8 mouse cellular contexts compared by ENCODE assay signal in the genomic region with DNA sequence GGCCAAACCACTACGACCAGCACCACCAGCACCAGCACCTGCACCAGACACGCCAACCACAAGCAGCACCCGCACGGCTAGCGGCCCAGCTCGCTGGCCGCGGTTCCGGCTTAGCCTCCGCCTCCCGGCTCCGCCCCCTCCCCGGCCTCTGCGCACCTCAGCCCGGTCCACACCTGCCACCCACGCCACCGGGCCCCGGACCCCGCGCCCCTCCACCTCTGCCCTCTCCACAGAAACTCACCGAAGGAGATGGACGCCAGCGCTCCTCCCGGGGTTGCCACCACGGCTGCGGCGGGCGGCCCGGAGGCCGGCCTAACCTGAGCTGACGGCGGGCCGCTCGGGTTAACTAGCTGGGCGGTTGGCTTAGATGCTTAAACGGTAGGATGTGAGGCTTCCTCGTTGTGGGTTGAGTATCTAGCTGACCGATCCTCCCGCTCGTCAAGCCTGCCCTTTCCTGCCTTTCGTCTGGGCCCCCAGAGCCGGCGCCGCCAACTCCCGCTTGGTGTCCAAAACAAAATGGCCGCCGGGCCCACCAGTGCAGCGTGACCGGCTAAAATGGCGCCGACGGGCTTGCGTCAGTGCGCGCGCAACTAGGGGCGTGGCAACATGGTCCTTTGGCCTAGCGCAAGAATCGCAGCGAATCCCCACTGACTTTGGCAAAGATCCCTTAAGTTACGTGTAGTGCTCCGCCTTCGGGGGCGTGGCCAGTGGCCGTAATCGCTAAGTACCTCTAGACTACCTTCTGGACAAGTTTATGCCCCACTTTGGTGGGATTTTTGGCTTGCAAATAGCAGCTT. TPM values are rescaled to one million over a fixed set of nuclear protein-coding genes. Genes with fewer than 3 reads are reported as not detected.
DNase-seq lines count a peak whose midpoint lies in the region; ATAC-seq and TF ChIP-seq lines count a peak whose summit lies in the region.

A gene (minus strand): TSS at position 549 of the 797 bp plus-strand sequence.

- H3K4me1 ChIP-seq in cortical plate, adult 2 months (ENCODE audit: control insufficient read depth, insufficient read depth, low read length) = peaks cover 6% of the 10 kb centered on the region; the same call in 1 of the 2 replicates
- peaks cover 66% of the 10 kb centered on the region for H3K4me1 ChIP-seq in megakaryocyte, embryonic 14.5 days

- peak within 1 kb of the TSS; percentile 49 for H3K27ac ChIP-seq in cortical plate, adult 2 months (ENCODE audit: insufficient read depth, low read length)

- peak; percentile 97 to 98 for DNase-seq in gastrocnemius, adult 8-10 months (ENCODE audit: low spot score in 2 of 2)
- peak; percentile 96 for DNase-seq in hindlimb bud, embryonic 11.5 days (ENCODE audit: extremely low spot score, low read depth, low spot score)
- DNase-seq in left cerebral cortex, adult 8-10 months (ENCODE audit: low spot score in 2 of 2) = peak; percentile 98 to 99
- peak; percentile 99 to 100 for DNase-seq in right cerebral cortex, postnatal 10 days (ENCODE audit: low spot score in 2 of 2)
- peak; percentile 100 for DNase-seq in urinary bladder, postnatal 25 days (ENCODE audit: low spot score)

- H3K36me3 ChIP-seq in megakaryocyte, embryonic 14.5 days (replicated peaks; ENCODE audit: low read length) = peaks cover 54% of the 10 kb centered on the region

- H3K27me3 ChIP-seq in megakaryocyte, embryonic 14.5 days (replicated peaks) = no peaks in the 10 kb centered on the region

- TF ChIP-seq POLR2A in cortical plate, adult 2 months (IDR thresholded peaks at IDR 0.05; ENCODE audit: extremely low read depth, insufficient read depth, low read length) = peak; percentile 62; the same call in 1 of the 2 replicates

- TF ChIP-seq CTCF in cortical plate, adult 2 months (IDR thresholded peaks at IDR 0.05; ENCODE audit: extremely low read depth, insufficient read depth, low read length) = no peak

- H3K9me3 ChIP-seq in megakaryocyte, embryonic 14.5 days = no peaks in the 10 kb centered on the region

- peak within 1 kb of the TSS; percentile 86 for H3K4me3 ChIP-seq in cortical plate, adult 2 months (ENCODE audit: insufficient read depth, low read length)
- H3K4me3 ChIP-seq in megakaryocyte, embryonic 14.5 days (replicated peaks) = peak within 1 kb of the TSS; percentile 98

- peak; percentile 89 for ATAC-seq in activated CD4-positive, CD25-positive, alpha-beta regulatory T cell, adult 4 months

RNA-seq across cellular contexts. Expression of the gene that starts here (rescaled TPM):
- 10 to 100 TPM; 43.5 to 67.8 TPM for polyA plus RNA-seq in activated CD4-positive, CD25-positive, alpha-beta regulatory T cell, adult 4 months (2017; shearing (Covaris generic))
- 126 and 131 TPM in 2 replicates for polyA plus RNA-seq in cortical plate, adult 2 months (2012; rRNA removed)
- total RNA-seq in gastrocnemius, adult 8-10 months (2022) = 100 to 1,000 TPM; 112 to 117 (median 114) TPM
- 100 to 1,000 TPM; 162 to 170 (median 167) TPM for total RNA-seq in left cerebral cortex, adult 8-10 months (2022)
- polyA plus RNA-seq in megakaryocyte, embryonic 14.5 days (2012; ENCODE audit: insufficient read depth, low replicate concordance) = 33.3 and 68.8 TPM in 2 replicates

Comparison
In these comparisons a context has a peak if more than half of its experiments do, and no peak if none do; other contexts are left out.
1. Peak in every context shown above with its lines: DNase-seq, ATAC-seq, H3K4me3 ChIP-seq and H3K27ac ChIP-seq.